Mouse (Mus musculus) thymus, adult 2 months (tissue): ENCODE data around the gene Cabcoco1. TPM values are rescaled to one million over a fixed set of nuclear protein-coding genes. Genes with fewer than 3 reads are reported as not detected.

Source experiments
- DNase-seq: peaks from one replicate; pipeline ENCODE4 v3.0.0; 2021
- H3K27ac ChIP-seq: fragments of 200-500 bp; 2 replicates; pipeline ENCODE4 v1.5.1; 2012; ENCODE audit warnings: low read length, control low read depth; ENCODE audit not compliant: control insufficient read depth, insufficient read depth
- H3K27me3 ChIP-seq: fragments of 200-500 bp; 2 replicates; pipeline ENCODE4 v1.6.1; 2012; ENCODE audit warnings: mild to moderate bottlenecking, low read length, moderate library complexity, mixed read lengths; ENCODE audit not compliant: control insufficient read depth, insufficient read depth
- H3K36me3 ChIP-seq: fragments of 200-500 bp; 2 replicates; pipeline ENCODE4 v1.6.1; 2012; ENCODE audit warnings: mild to moderate bottlenecking, low read length, moderate library complexity; ENCODE audit not compliant: control insufficient read depth, insufficient read depth
- H3K4me1 ChIP-seq: fragments of 200-500 bp; replicated peaks from 2 replicates; pipeline ENCODE4 v1.6.1; 2012; ENCODE audit warnings: low read length; ENCODE audit not compliant: control insufficient read depth, insufficient read depth
- H3K4me3 ChIP-seq: fragments of 200-500 bp; 2 replicates; pipeline ENCODE4 v1.5.1; 2012; ENCODE audit warnings: mild to moderate bottlenecking, low read length, control low read depth, moderate library complexity; ENCODE audit not compliant: control insufficient read depth, insufficient read depth
- CTCF ChIP-seq: fragments of 200-500 bp; IDR thresholded peaks from 2 replicates; pipeline ENCODE4 v1.5.1; 2012; ENCODE audit warnings: mild to moderate bottlenecking, control low read depth, low read length, moderate library complexity, borderline replicate concordance; ENCODE audit not compliant: control insufficient read depth, poor library complexity, insufficient read depth; ENCODE audit errors: extremely low read depth
- POLR2A ChIP-seq: fragments of 200-500 bp; IDR thresholded peaks from 2 replicates; pipeline ENCODE4 v1.6.1; 2012; ENCODE audit warnings: mild to moderate bottlenecking, low read length, control low read depth, moderate library complexity; ENCODE audit not compliant: control insufficient read depth, poor library complexity, insufficient read depth; ENCODE audit errors: extremely low read depth
- WGBS: fragments of 180-500 bp; shearing (Covaris S2); methylation state at CpG from one replicate; pipeline ENCODE4 v1.1.7; 2018; 5-methylcytosine and 5-hydroxymethylcytosine counted together
- polyA plus RNA-seq: library from polyadenylated mRNA; depleted of rRNA; stranded (reverse); fragments of >200 nt; gene quantifications from 2 replicates; pipeline ENCODE4 v1.2.3, GENCODE M21; 2012

The Cabcoco1 gene
- polyA plus RNA-seq, 1 experiment, result 0.73 TPM

DNA sequence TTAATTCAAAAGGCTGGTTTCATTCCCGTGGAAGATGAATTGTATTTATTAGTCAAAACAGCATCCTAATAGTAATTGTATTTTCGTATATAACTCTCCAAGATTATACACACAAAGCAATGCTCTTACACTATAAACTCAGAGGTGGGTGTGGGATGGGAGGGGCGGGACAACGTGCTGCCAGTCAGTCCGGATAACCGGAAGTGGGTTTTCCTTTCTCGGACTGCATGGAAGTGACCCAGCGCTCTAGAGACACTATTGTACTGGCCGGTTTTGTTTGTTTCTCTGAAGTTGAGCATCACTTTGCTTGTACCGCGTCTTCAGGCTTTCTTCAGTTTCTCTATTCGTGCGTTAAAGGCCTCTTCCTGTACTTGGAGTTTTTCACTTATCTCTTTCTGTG, 110.8 kb downstream of the Cabcoco1 start:
- Histone ChIP-seq H3K27ac (no peak overlapping the region), H3K4me3 (no peak overlapping the region), H3K4me1 (no peaks in the 10 kb centered on the region), H3K36me3 (no peaks in the 10 kb centered on the region), H3K27me3 (no peaks in the 10 kb centered on the region)
- 56% methylated on average over 13 of the region's 13 CpGs for WGBS
- TF ChIP-seq POLR2A, result no peak
- TF ChIP-seq CTCF, result no peak
- no peak for DNase-seq

DNA sequence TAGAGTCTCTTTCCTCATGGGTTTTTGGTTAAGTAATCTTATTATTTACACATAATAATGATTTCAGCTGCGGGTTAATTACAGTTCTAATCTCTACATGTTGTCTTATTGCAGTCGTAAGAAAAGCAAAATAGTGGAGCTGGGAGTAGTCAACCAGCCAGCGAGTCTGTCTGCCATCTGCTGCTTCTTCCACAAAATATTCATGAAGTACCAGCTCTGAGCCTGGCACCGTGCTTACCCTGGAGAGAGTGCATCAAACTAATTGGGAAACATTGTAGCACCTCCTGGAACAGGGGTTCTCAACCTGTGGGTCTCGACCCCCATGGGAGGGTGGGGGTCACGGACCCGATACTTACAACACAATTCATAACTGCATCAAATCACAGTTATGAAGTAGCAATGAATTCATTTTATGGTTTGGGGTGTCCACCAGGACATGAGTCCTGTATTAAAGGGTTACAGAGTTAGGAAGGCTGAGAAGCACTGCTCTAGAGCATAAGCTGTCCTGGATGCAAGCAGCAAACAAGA, 121.2 kb downstream of the Cabcoco1 start:
- Histone ChIP-seq H3K27me3 (no peaks in the 10 kb centered on the region), H3K27ac (no peak overlapping the region), H3K4me1 (no peaks in the 10 kb centered on the region), H3K36me3 (no peaks in the 10 kb centered on the region), H3K4me3 (no peak overlapping the region)
- 92% methylated on average over 7 of the region's 7 CpGs for WGBS
- TF ChIP-seq CTCF (no peak), POLR2A (no peak)
- DNase-seq, result no peak

DNA sequence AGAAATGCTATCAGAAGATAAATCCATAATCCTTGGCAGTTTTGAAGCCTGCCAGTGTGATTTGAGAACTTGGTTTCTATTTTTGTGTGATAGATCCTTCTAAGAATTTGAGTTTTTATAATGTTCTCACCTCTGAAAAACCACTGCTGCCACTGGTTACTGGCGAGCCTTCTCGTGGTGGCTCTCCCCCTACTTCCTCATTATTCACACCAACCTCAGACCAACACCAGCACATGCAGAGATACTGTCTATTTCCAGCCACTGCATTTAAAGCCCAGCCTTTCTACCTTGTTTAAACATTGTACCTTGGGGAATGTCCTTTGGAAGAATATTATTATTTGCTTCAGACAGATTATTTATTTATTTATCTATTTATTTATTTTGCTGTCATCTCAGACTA, 121.8 kb downstream of the Cabcoco1 start:
- WGBS, result 9% methylated on average over 2 of the region's 2 CpGs
- Histone ChIP-seq H3K36me3 (no peaks in the 10 kb centered on the region), H3K27ac (no peak overlapping the region), H3K4me1 (no peaks in the 10 kb centered on the region), H3K27me3 (no peaks in the 10 kb centered on the region), H3K4me3 (no peak overlapping the region)
- no peak for DNase-seq
- TF ChIP-seq POLR2A (no peak), CTCF (no peak)

DNA sequence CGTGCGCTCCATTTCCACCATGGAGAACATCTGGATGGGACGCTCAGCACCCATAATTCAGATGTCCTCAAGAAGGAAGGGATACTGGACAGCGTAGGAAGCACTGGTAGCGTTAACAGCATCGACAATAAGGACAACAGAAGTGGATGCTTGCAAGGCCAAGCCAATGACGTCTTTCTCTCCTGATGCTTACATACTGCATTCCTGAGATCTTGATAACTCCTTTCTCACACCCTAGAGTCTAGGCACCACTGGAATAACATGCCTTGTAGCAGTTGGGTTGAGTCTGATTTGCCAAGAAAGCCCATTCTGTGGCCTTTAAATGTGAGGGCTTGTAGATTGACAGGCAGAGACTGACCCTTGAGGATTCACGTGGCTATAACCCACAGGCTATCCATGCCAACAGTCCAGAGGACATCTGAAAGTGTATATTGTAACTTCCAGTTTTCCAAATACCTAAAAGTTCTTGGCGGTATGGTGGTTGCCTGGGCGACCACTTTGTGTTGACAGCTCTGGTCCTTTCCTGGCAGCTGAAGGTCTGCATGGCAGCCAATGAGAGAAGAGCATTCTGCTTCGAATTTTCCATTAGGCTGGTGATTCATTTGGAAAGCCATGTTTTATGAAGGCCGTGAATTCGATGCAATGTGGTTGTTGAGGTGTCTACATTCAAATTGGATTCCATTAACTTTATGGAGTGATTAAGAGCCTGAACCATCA, 124.5 kb downstream of the Cabcoco1 start:
- H3K27ac ChIP-seq, result no peak overlapping the region
- H3K36me3 ChIP-seq, result no peaks in the 10 kb centered on the region
- H3K4me3 ChIP-seq, result no peak overlapping the region
- TF ChIP-seq CTCF (no peak), POLR2A (no peak)
- H3K4me1 ChIP-seq, result no peaks in the 10 kb centered on the region
- 96% methylated on average over 13 of the region's 13 CpGs for WGBS
- no peak for DNase-seq
- H3K27me3 ChIP-seq, result no peaks in the 10 kb centered on the region

DNA sequence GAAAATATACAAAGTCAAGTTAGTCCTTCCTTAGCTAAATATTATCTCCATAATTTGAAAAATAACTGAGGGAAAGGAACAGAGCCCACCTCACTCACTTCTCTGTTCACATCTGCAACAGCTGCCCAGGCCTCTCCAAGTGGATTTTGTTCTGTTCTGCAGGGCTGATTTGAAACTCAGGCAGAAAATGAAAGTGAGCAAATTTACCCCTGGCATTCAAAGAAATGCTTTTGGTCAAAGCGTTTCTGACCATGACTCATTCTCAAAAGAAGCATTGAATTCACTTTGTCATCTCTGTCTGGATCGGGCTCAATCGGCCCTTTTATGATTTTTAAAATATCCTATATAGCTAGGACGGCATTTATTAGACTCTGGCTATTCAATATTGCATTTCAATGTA, 135.8 kb downstream of the Cabcoco1 start:
- H3K27me3 ChIP-seq, result no peaks in the 10 kb centered on the region
- no peak for DNase-seq
- no peak for TF ChIP-seq CTCF
- TF ChIP-seq POLR2A, result no peak
- H3K4me3 ChIP-seq, result no peak overlapping the region
- no peaks in the 10 kb centered on the region for H3K4me1 ChIP-seq
- H3K36me3 ChIP-seq, result no peaks in the 10 kb centered on the region
- H3K27ac ChIP-seq, result no peak overlapping the region
- 90% methylated on average over 4 of the region's 4 CpGs for WGBS

DNA sequence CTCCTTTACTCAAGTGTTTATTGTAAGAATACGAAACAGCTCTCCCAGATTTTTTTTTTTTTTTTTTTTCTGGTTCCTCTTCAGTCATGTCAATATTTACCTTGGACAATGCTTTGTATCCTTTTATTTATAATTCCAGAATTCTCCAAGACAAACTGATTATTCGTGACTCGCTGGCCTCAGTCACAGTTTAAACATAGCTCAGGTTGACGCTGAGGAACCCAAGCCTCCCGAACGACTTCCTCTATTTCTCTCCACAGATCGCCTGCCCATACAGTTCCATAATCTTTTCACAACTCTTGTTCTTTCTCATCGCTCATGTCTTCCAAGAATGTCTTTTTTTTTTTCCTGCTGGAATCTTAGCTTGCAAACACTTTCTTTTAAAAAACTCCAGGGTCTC, 144.9 kb downstream of the Cabcoco1 start:
- Histone ChIP-seq H3K4me1 (no peaks in the 10 kb centered on the region), H3K27me3 (no peaks in the 10 kb centered on the region), H3K27ac (no peak overlapping the region), H3K36me3 (no peaks in the 10 kb centered on the region), H3K4me3 (no peak overlapping the region)
- no peak for TF ChIP-seq POLR2A
- no peak for TF ChIP-seq CTCF
- WGBS, result 30% methylated on average over 8 of the region's 8 CpGs
- DNase-seq, result no peak
